ENCODE assay signal across 10 mouse cellular contexts in genomic region chr6:50414547-50414946, GRCm38 (mm10). TPM values are rescaled to one million over a fixed set of nuclear protein-coding genes. Genes with fewer than 3 reads are reported as not detected.
DNase-seq lines count a peak whose midpoint lies in the region; ATAC-seq and TF ChIP-seq lines count a peak whose summit lies in the region.
"Had no signal": no experiment of that assay in that cellular context is flagged by ENCODE, and none has a peak within 500 bp of the region (broad histone marks: within the 10 kb centered on the region; RNA-seq: fewer than 3 reads in every experiment).

No protein-coding gene starts in this region.

- TF ChIP-seq CTCF in left cerebral cortex, adult 2 months (IDR thresholded peaks at IDR 0.05), result no peak
- no peak for TF ChIP-seq CTCF in liver, postnatal 0 days (IDR thresholded peaks at IDR 0.05; ENCODE audit: low read depth)

- no peak overlapping the region for H3K4me2 ChIP-seq in embryonic facial prominence, embryonic 13.5 days
- H3K4me2 ChIP-seq in liver, postnatal 0 days (ENCODE audit: low read depth, low read length), result no peak overlapping the region

- no peak for TF ChIP-seq EP300 in liver, postnatal 0 days (IDR thresholded peaks at IDR 0.05; ENCODE audit: low read depth)

- peaks cover 29% of the 10 kb centered on the region for H3K4me1 ChIP-seq in embryonic facial prominence, embryonic 13.5 days
- H3K4me1 ChIP-seq in liver, postnatal 0 days (ENCODE audit: insufficient read depth), result no peaks in the 10 kb centered on the region; the same call in 1 of the 2 replicates

- H3K27ac ChIP-seq in left cerebral cortex, adult 2 months, result peak overlapping the region; percentile 82
- 0 out of 2 replicates have a peak overlapping the region, but pooled peaks have one; percentile 53 for H3K27ac ChIP-seq in embryonic facial prominence, embryonic 13.5 days
- H3K27ac ChIP-seq in liver, postnatal 0 days (ENCODE audit: low read depth), result no peak overlapping the region

- no peak overlapping the region for H3K9ac ChIP-seq in embryonic facial prominence, embryonic 13.5 days
- no peak overlapping the region for H3K9ac ChIP-seq in liver, postnatal 0 days (replicated peaks)

- intact Hi-C loops in left cerebral cortex, adult 2 months (cut with DNase I), result loop anchor here (5.0 kb wide), 3 partner anchors 43 to 113 kb away; partner anchors contain the start of gene Osbpl3
- intact Hi-C loops in left cerebral cortex, postnatal 36 days (cut with DNase I), result loop anchor here (5.0 kb wide), 2 partner anchors 38 to 113 kb away; no protein-coding TSS in a partner anchor

- no peak overlapping the region; the same call in 1 of the 2 replicates for H3K4me3 ChIP-seq in left cerebral cortex, adult 2 months
- no peak overlapping the region for H3K4me3 ChIP-seq in embryonic facial prominence, embryonic 13.5 days
- H3K4me3 ChIP-seq in liver, postnatal 0 days (ENCODE audit: low read depth, low read length), result no peak overlapping the region
- H3K4me3 ChIP-seq: myocyte had no signal

- no peaks in the 10 kb centered on the region for H3K9me3 ChIP-seq in embryonic facial prominence, embryonic 13.5 days
- no peaks in the 10 kb centered on the region for H3K9me3 ChIP-seq in liver, postnatal 0 days (ENCODE audit: low read length)

- peak; percentile 79 for ATAC-seq in frontal cortex, adult (ENCODE audit: low TSS enrichment)
- ATAC-seq in embryonic facial prominence, embryonic 13.5 days (ENCODE audit: insufficient number of reproducible peaks, insufficient read depth, low FRiP score, low TSS enrichment, low read depth), result no peak
- no peak for ATAC-seq in liver, postnatal 0 days

- H3K36me3 ChIP-seq in embryonic facial prominence, embryonic 13.5 days, result no peaks in the 10 kb centered on the region
- no peaks in the 10 kb centered on the region for H3K36me3 ChIP-seq in liver, postnatal 0 days (replicated peaks; ENCODE audit: insufficient read depth, low read length)

- WGBS in embryonic facial prominence, embryonic 13.5 days, result 64% methylated on average over 6 of the region's 6 CpGs
- WGBS in liver, postnatal 0 days (ENCODE audit: insufficient replicate concordance), result 69% methylated on average over 6 of the region's 6 CpGs

- H3K27me3 ChIP-seq in embryonic facial prominence, embryonic 13.5 days, result no peaks in the 10 kb centered on the region
- H3K27me3 ChIP-seq in liver, postnatal 0 days (ENCODE audit: insufficient read depth, low read length), result no peaks in the 10 kb centered on the region

- DNase-seq in frontal cortex, postnatal 25 days (ENCODE audit: low spot score in 2 of 2), result no peak
- peak in 1 of 2 experiments; percentile 30 for DNase-seq in left cerebral cortex, adult 2 months (ENCODE audit: extremely low spot score in 1 of 2, low spot score in 2 of 2)
- DNase-seq in left cerebral cortex, adult 8-10 months (ENCODE audit: low spot score in 2 of 2), result no peak
- DNase-seq in left cerebral cortex, postnatal 36 days (ENCODE audit: low spot score in 2 of 2), result peak; percentile 36 to 45
- no peak for DNase-seq in liver, postnatal 0 days
- no peak for DNase-seq in urinary bladder, postnatal 14 days (ENCODE audit: low spot score)
- DNase-seq: lung, adult 2 months had no signal

RNA-seq across cellular contexts. Expression of gene Osbpl3, which starts 41.5 kb away (rescaled TPM):
- total RNA-seq in left cerebral cortex, adult 2 months (2021), result 10 to 100 TPM; 45.5 to 56.0 TPM
- 10 to 100 TPM; 31.7 to 34.6 (median 33.9) TPM for total RNA-seq in left cerebral cortex, adult 8-10 months (2022)
- polyA plus RNA-seq in embryonic facial prominence, embryonic 13.5 days (2015; fragmentation: Nextera tagmentation; extraction: Ambion mirVana), result 13.9 and 15.1 TPM in 2 replicates
- total RNA-seq in left cerebral cortex, postnatal 36 days (2021), result 10 to 100 TPM; 34.2 to 41.6 TPM
- 0.73 and 0.96 TPM in 2 replicates for polyA plus RNA-seq in liver, postnatal 0 days (2015; fragmentation: Nextera tagmentation; extraction: Ambion mirVana)

Comparison
In these comparisons a context has a peak if more than half of its experiments do, and no peak if none do; other contexts are left out.
1. DNase-seq: peak in left cerebral cortex, postnatal 36 days (2 of 2); none in frontal cortex, postnatal 25 days (0 of 2), left cerebral cortex, adult 8-10 months (0 of 2), liver, postnatal 0 days (single experiment) and urinary bladder, postnatal 14 days (single experiment).